Mouse (Mus musculus): ENCODE measurements around the gene Exoc6.

GRCm38 (mm10) chr19:37529296-37529695, 20.9 kb upstream of the Exoc6 start:
- TF ChIP-seq POLR2A (IDR thresholded peaks at IDR 0.05; ENCODE audit: extremely low read depth, insufficient read depth, low read length) (no peak), CTCF (IDR thresholded peaks at IDR 0.05; ENCODE audit: low read depth, low read length) (no peak)
